Mouse (Mus musculus) neutrophil, adult 5-6 weeks (primary cell): ENCODE data around the gene Fam189b. TPM values are rescaled to one million over a fixed set of nuclear protein-coding genes. Genes with fewer than 3 reads are reported as not detected.

ENCODE experiments used
- ATAC-seq: fragments of 151-379, 151-347 bp; 2 replicates; pipeline ENCODE4 v1.8.0; 2017; ENCODE audit warnings: mild to moderate bottlenecking, moderate TSS enrichment; ENCODE audit not compliant: insufficient number of reproducible peaks, poor library complexity, low FRiP score, severe bottlenecking; ENCODE audit errors: extremely low read depth
- total RNA-seq: library from RNA; stranded (forward); fragments of 200-1000 nt; gene quantifications from 2 replicates; pipeline ENCODE4 v1.2.3, GENCODE M21; 2017

Gene Fam189b
- total RNA-seq, 1 experiment from 2014 or later = 7.7 TPM

GRCm38 (mm10) chr3:89224796-89225195 is 41.9 kb downstream of the Fam189b start:
- ATAC-seq = no peak

GRCm38 (mm10) chr3:89225321-89225815 is 42.4 kb downstream of the Fam189b start:
- no peak for ATAC-seq

- no peak for ATAC-seq
Observed at GRCm38 (mm10) chr3:89225918-89226317, 43.0 kb downstream of the Fam189b start.

- no peak for ATAC-seq
Observed at GRCm38 (mm10) chr3:89226361-89226760, 43.4 kb downstream of the Fam189b start.

- ATAC-seq = no peak
Observed at GRCm38 (mm10) chr3:89226900-89227299, 44.0 kb downstream of the Fam189b start, which contains the start of gene Mtx1. TSS of gene Mtx1 (minus strand) at chr3:89227088.

- ATAC-seq = 0 out of 2 replicates have a peak, but pooled peaks have one; percentile 7
Observed at GRCm38 (mm10) chr3:89227307-89228179, 44.6 kb downstream of the Fam189b start.

- ATAC-seq = peak; percentile 82
Observed at GRCm38 (mm10) chr3:89228180-89228549, 45.2 kb downstream of the Fam189b start.

GRCm38 (mm10) chr3:89228836-89229235 is 45.9 kb downstream of the Fam189b start, which contains the start of gene Muc1:
TSS of gene Muc1 (plus strand) at chr3:89229057.
- no peak for ATAC-seq

GRCm38 (mm10) chr3:89229276-89229675 is 46.3 kb downstream of the Fam189b start:
- ATAC-seq = no peak

GRCm38 (mm10) chr3:89230561-89230960 is 47.6 kb downstream of the Fam189b start:
- ATAC-seq = no peak

GRCm38 (mm10) chr3:89231345-89231744 is 48.4 kb downstream of the Fam189b start:
- no peak for ATAC-seq

- no peak for ATAC-seq
Observed at GRCm38 (mm10) chr3:89231772-89232275, 48.9 kb downstream of the Fam189b start.

- no peak for ATAC-seq
Observed at GRCm38 (mm10) chr3:89232614-89233013, 49.7 kb downstream of the Fam189b start.

GRCm38 (mm10) chr3:89233562-89234110 is 50.7 kb downstream of the Fam189b start:
- ATAC-seq = peak; percentile 45

GRCm38 (mm10) chr3:89236516-89236915 is 53.6 kb downstream of the Fam189b start:
- ATAC-seq = no peak

GRCm38 (mm10) chr3:89237682-89238081 is 54.7 kb downstream of the Fam189b start:
- ATAC-seq = no peak

- no peak for ATAC-seq
Observed at GRCm38 (mm10) chr3:89238494-89238893, 55.6 kb downstream of the Fam189b start.
